Mouse (Mus musculus): ENCODE measurements around the gene Mamstr. TPM values are rescaled to one million over a fixed set of nuclear protein-coding genes. Genes with fewer than 3 reads are reported as not detected.
"Not testable (repeated sequence)": the region's sequence is repeated elsewhere in the genome, so short reads cannot be mapped to it uniquely, and the experiment has no call there.

Mamstr gene
- polyA plus RNA-seq, 2 experiments = 19.8 to 34.6 TPM

DNA sequence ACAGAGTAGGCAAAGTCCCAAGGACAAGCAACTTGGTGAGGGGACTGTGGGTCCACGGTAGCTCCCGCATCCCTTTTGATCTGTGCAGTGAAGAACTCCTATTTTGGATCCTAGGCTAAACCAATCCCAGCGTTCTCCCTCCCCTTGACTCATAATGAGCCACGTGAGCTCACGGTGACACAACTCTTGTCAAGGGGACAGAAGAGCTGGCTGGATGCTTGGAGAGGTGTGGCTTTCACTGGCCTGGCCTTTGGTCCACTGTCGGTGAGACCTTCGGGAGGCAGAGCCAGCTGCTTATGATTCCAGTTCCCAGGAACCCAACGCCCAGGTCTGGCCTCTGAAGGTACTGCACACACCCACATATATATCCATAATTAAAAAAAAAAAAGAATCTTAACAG lies 9.6 kb downstream of the Mamstr start:
- Histone ChIP-seq H3K4me3 (replicated peaks; ENCODE audit: low read length) (no peak overlapping the region), H3K27me3 (ENCODE audit: control insufficient read depth, insufficient read depth, low read length) (no peaks in the 10 kb centered on the region), H3K27ac (replicated peaks; ENCODE audit: low read depth, low read length) (no peak overlapping the region), H3K4me2 (replicated peaks; ENCODE audit: low read depth, low read length, severe bottlenecking) (no peak overlapping the region), H3K9me3 (ENCODE audit: control insufficient read depth, low read length) (no peaks in the 10 kb centered on the region), H3K4me1 (ENCODE audit: control insufficient read depth, insufficient read depth, low read length) (0 out of 2 replicates have a peak, but pooled peaks cover 4% of the 10 kb centered on the region), H3K36me3 (ENCODE audit: control insufficient read depth, insufficient read depth, low read length) (no peaks in the 10 kb centered on the region), H3K9ac (ENCODE audit: low read depth, low read length, severe bottlenecking) (no peak overlapping the region)
- ATAC-seq (ENCODE audit: low FRiP score, low read depth) = no peak
- TF ChIP-seq POLR2A (IDR thresholded peaks at IDR 0.05; ENCODE audit: borderline replicate concordance, extremely low read depth, insufficient read depth, insufficient read length) = no peak
- DNase-seq (ENCODE audit: low spot score) = no peak
- 76% methylated on average over 8 of the region's 8 CpGs for WGBS

DNA sequence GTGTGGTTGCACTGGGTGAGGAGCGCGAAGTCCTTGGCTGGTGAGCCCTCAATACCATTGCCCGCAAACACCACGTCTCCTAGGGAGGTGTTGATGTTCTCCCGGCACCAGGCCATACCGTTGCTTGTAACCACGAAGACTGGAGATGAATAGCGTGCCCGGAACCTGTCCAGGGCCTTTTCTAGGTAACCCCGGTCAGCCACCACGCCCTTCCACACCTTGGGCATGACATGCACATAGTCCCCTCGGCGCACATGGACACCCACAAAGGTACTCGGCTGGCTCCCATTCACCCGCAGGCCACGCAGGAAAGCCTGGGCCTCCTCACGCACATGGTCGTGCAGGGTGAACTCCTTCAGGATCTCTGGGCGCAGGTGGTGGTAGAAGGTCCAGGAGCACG lies 10.7 kb downstream of the Mamstr start:
- not testable (repeated sequence) for H3K4me2 ChIP-seq (replicated peaks; ENCODE audit: low read depth, low read length, severe bottlenecking); H3K9ac ChIP-seq (ENCODE audit: low read depth, low read length, severe bottlenecking); H3K4me1 ChIP-seq (ENCODE audit: control insufficient read depth, insufficient read depth, low read length); H3K4me3 ChIP-seq (replicated peaks; ENCODE audit: low read length); H3K9me3 ChIP-seq (ENCODE audit: control insufficient read depth, low read length); DNase-seq (ENCODE audit: low spot score); H3K36me3 ChIP-seq (ENCODE audit: control insufficient read depth, insufficient read depth, low read length); H3K27ac ChIP-seq (replicated peaks; ENCODE audit: low read depth, low read length); ATAC-seq (ENCODE audit: low FRiP score, low read depth); H3K27me3 ChIP-seq (ENCODE audit: control insufficient read depth, insufficient read depth, low read length)
- WGBS = 93% methylated on average over 18 of the region's 20 CpGs

DNA sequence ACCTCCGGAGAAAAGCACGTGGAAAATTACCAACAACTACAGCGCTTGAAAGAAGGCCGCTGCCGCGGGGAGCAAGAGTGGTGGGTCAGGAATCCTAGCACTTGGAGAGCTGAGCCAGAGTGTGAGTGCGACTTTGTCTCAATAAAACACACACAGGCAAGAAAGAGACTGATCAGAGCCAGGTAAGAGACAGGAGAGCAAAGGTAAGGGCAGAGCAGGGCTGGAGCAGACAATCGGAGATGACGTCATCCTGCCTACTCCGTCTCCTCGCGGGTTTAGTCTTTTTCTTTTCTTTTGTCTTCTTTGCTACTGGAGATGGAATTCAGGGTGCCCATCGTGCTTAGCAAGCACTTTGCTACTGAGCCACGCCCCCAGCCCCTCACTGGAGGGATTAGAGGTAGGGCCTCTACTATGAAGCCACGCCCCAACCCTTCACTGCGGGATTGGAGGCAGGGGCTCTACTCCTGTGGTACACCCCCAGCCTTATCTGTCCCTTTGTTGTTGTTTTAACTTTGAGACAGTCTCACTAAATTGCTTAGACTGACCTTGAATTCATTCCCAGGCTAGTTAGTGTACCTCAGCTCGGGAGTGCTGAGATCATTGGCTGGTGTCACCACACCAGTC lies 14.8 kb downstream of the Mamstr start:
- H3K4me3 ChIP-seq (replicated peaks; ENCODE audit: low read length) = no peak overlapping the region
- WGBS = 36% methylated on average over 17 of the region's 17 CpGs
- DNase-seq (ENCODE audit: low spot score) = peak; percentile 19
- no peak overlapping the region for H3K27ac ChIP-seq (replicated peaks; ENCODE audit: low read depth, low read length)
- no peaks in the 10 kb centered on the region for H3K4me1 ChIP-seq (ENCODE audit: control insufficient read depth, insufficient read depth, low read length)
- no peak for TF ChIP-seq POLR2A (IDR thresholded peaks at IDR 0.05; ENCODE audit: borderline replicate concordance, extremely low read depth, insufficient read depth, insufficient read length)
- peak; percentile 23; the same call in 1 of the 2 replicates for ATAC-seq (ENCODE audit: low FRiP score, low read depth)
- H3K9me3 ChIP-seq (ENCODE audit: control insufficient read depth, low read length) = no peaks in the 10 kb centered on the region
- no peaks in the 10 kb centered on the region for H3K36me3 ChIP-seq (ENCODE audit: control insufficient read depth, insufficient read depth, low read length)
- no peak overlapping the region for H3K9ac ChIP-seq (ENCODE audit: low read depth, low read length, severe bottlenecking)
- H3K4me2 ChIP-seq (replicated peaks; ENCODE audit: low read depth, low read length, severe bottlenecking) = no peak overlapping the region; the same call in 1 of the 2 replicates
- no peaks in the 10 kb centered on the region for H3K27me3 ChIP-seq (ENCODE audit: control insufficient read depth, insufficient read depth, low read length)

DNA sequence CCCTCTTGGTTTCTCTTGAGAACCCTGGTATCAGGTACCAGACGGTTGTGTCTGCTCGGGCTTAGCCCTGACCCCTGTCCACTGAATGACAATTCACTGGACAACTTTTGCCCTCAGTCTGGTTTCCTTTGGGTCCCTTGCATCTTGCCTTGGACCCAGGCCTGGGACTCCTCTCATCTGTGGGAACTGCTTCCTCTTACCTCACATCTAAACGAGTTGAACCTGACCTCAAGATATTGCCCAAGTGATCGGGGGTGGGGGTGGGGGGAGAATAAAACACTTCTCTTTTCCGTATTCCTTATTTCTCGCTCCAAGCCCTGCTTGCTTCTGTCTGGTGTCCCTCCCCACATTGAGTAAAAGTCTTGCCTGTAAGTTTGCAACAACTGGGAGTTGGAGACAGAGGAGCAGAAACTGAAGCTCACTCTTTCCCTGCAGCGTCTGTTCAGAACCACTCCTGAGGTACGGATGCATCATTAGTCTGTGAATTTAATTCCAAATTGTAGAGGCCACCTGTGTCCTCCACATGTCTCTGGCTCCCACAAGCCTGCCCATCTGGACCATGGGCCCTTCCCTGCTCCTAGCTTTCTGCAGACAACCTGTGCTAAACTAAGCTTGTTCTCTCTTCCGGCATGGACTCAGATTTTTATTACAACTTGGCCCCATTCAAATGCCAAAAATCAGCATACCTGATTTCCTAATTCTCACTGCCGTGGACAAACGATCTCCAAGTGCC lies 21.1 kb downstream of the Mamstr start:
- Histone ChIP-seq H3K9me3 (ENCODE audit: control insufficient read depth, low read length) (no peaks in the 10 kb centered on the region), H3K27ac (replicated peaks; ENCODE audit: low read depth, low read length) (no peak overlapping the region), H3K4me1 (ENCODE audit: control insufficient read depth, insufficient read depth, low read length) (no peaks in the 10 kb centered on the region), H3K9ac (ENCODE audit: low read depth, low read length, severe bottlenecking) (no peak overlapping the region), H3K27me3 (ENCODE audit: control insufficient read depth, insufficient read depth, low read length) (no peaks in the 10 kb centered on the region), H3K4me3 (replicated peaks; ENCODE audit: low read length) (no peak overlapping the region), H3K4me2 (replicated peaks; ENCODE audit: low read depth, low read length, severe bottlenecking) (no peak overlapping the region), H3K36me3 (ENCODE audit: control insufficient read depth, insufficient read depth, low read length) (no peaks in the 10 kb centered on the region)
- DNase-seq (ENCODE audit: low spot score) = no peak
- no peak for ATAC-seq (ENCODE audit: low FRiP score, low read depth)
- WGBS = 76% methylated on average over 11 of the region's 11 CpGs
- TF ChIP-seq POLR2A (IDR thresholded peaks at IDR 0.05; ENCODE audit: borderline replicate concordance, extremely low read depth, insufficient read depth, insufficient read length) = no peak

DNA sequence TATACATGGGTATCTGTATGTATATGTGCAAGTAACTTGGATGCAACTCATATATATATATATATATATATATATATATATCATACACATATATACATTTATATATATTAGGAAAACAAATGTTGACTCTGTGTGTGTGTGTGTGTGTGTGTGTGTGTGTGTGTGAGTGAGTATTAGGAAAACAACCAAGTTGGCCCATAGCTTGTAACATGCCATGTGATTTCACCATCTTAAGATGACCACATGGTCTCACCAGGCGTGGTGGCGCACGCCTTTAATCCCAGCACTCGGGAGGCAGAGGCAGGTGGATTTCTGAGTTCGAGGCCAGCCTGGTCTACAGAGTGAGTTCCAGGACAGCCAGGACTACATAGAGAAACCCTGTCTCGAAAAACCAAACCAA lies 21.9 kb downstream of the Mamstr start:
- not testable (repeated sequence) for H3K36me3 ChIP-seq (ENCODE audit: control insufficient read depth, insufficient read depth, low read length); H3K4me2 ChIP-seq (replicated peaks; ENCODE audit: low read depth, low read length, severe bottlenecking); H3K27ac ChIP-seq (replicated peaks; ENCODE audit: low read depth, low read length); H3K9me3 ChIP-seq (ENCODE audit: control insufficient read depth, low read length); H3K4me3 ChIP-seq (replicated peaks; ENCODE audit: low read length); H3K27me3 ChIP-seq (ENCODE audit: control insufficient read depth, insufficient read depth, low read length); H3K9ac ChIP-seq (ENCODE audit: low read depth, low read length, severe bottlenecking); H3K4me1 ChIP-seq (ENCODE audit: control insufficient read depth, insufficient read depth, low read length); DNase-seq (ENCODE audit: low spot score); ATAC-seq (ENCODE audit: low FRiP score, low read depth)
- WGBS = 87% methylated on average over 5 of the region's 6 CpGs

Data from limb, embryonic 14.5 days (tissue).